Mouse (Mus musculus) ovary, postnatal 10 days (tissue): ENCODE results near the gene Smg6.

Experiments used
- DNase-seq: peaks from one replicate; pipeline ENCODE4 v3.0.0; 2022; ENCODE audit warnings: low spot score

Smg6 gene

DNA sequence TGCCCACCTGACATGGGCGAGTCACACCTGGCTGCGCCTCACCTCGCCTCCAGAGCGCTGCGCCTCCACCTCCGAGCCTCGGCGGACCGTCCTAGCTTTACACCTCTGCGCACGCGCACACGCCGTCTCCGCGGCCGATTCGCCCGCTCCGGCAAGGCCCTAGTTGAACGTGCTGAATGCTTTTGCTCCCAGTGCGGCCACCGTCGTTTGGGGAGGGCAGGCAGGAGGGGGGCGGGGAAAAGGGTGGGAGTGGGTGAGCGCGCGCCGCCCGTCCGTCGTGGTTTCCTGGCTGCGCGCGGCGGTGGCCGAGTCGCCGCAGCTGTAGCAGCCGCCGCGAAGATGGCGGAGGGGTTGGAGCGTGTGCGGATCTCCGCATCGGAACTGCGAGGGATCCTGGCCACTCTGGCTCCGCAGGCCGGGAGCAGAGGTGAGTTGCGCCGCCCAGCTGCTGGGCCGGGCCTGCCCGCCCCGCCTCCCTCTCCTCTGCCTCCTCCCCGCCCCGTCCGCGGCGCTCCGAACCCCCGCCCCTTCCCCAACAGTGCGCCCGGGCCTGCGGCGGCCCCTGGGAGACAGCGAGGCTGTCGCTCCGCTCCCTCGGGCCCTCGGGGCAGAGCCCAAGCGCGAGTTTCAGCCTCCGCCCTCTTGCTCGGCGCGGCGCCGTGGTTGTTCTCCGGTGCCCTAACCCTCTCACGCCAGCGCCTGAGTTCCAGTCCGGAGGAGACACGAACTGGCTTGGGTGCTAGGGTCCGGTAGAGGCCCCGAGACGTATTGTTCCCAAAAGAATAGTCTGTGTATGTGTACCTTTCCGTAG lies at the start of gene Smg6, which contains the start of gene Srr:
Smg6 (plus strand) TSS at position 247 of the 811 bp plus-strand sequence.
Srr (minus strand) TSS at position 372 of the 811 bp plus-strand sequence.
- peak; percentile 85 for DNase-seq

DNA sequence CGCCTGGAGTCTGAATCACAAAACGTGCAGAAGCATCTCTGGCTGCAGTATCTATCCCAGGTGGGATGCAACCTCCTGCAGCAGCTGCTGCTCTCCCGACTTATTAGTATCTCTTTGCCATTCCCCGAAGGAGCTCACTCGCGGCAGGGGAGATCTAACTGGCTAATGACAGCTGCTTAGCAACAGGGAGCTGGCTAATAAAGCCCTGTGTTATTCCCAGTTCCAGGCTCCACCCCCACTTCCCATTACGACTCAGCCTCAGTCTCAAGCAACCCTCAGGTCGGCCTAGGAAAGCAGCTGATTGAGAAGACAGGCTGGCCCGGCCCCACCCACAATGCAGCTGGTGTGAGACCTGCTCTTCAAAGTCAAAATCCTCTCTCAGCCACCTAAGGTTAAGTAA lies 48.8 kb upstream of the Smg6 start:
- DNase-seq: no peak

DNA sequence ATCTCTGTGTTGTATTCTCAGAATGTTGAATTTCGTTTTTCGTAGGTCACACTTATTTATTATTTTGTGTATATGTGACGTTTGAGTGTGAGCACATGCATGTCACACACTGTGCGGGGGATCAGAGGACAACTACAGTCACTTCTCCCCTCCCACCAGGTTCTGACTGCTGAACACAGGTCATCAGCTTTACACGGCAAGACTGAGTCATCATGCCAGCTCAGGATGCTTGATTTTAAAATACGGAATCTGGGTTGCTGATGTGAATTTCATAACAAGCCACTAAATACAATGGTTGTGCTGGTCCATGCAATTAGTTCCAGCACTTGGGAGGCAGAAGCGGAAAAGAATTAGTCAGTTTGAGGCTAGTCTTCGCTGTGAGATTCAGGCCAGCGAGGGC lies 44.6 kb upstream of the Smg6 start:
- no peak for DNase-seq

DNA sequence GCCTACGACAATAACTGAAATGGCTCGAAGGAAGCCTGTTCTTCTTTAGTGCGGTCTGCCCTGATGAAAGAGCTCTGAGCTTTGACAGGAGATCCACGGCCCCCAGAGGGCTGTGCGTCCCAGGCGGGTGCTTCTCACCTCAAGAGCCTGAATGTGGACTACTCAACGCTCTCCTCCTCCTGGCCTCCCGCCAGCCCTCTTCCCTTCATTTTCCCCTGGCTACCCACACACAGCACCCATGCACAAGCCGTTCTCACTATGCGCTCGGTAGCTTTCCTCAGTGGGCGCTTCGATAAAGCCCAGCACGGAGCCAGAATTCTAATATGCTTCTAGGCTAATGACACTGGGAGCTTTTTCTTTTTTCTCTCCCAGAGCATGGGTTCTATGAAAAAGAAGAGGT lies 43.6 kb upstream of the Smg6 start:
- DNase-seq: no peak

DNA sequence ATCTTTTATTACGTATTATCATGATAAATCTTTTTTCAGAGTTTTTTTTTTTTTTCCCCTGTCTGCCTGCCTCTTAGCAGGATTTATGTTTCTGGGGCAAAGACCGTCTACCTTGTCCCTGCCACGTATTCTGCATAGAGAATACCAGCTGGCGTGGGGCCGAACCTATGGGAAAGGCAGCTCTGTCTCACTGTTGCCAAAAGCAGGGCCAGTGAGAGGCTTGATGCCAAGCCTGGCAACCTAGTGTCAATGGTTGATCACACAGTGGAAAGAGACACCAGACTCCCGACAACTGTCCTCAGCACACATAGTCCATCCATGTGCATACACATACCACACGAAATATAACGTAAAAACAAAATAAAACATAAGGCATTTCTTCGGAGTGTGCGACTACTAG lies 42.5 kb upstream of the Smg6 start:
- no peak for DNase-seq

DNA sequence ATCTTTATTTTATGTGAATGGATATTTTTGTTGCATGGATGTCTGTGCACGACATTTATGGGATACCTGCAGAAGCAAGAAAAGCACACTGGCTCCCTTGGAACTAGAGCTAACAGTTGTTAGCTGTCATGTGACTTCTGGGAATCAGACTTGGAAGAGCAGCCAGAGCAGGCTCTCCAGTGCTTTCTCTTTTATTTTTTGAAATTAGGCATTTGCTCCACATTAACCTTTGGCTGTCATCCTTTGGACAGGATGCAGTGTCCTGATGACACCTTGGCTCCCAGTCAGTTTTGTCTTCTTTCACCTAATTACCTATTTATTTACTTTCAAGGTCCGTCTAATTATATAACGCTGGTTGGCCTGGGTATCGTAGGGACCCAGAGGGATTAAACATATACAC lies 31.0 kb upstream of the Smg6 start:
- DNase-seq: no peak

DNA sequence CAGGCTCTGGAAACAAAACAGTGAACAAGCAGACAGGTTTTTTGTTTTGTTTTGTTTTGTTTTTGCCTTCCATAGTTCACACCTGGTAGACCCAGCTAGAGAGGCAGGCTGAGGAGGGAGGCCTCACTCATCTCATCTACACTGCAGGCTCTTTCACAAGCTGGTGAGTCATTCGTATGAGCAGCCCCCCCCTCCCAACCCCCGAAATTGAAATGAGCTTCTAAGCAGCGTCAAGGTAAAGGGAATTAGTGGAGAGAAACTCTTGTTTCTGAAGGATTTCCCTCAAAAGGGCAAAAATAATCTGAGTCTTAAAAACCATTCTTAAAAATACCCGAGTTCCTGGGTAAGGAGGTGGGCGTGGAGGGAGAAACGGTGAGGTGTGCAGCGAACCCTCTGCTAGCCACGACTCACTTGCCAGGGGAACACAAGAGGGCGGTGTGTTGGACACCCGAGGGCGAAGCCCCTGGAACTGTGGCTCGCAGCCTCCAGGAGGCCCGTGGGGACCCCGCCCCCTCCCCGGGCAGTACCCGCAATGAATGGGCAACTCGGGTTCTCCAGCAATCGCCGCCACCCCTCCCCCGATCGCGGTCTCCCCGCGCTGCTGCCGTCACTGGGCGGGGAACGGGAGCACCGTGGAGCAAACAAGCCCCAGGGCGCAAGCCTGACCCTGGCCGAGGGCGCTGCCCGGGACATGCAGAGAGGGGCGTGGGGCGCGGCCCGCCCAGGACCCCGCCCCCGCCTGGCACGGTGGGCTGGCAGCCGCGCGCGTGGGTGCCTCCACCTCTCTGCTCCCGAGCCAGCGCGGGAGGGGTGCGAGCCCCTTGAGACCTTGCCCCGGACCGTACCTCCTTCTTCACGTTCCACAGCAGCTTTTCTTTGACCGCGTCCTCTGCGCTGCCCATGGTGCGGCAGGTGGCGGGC lies 29.4 kb upstream of the Smg6 start:
- peak; percentile 41 for DNase-seq

DNA sequence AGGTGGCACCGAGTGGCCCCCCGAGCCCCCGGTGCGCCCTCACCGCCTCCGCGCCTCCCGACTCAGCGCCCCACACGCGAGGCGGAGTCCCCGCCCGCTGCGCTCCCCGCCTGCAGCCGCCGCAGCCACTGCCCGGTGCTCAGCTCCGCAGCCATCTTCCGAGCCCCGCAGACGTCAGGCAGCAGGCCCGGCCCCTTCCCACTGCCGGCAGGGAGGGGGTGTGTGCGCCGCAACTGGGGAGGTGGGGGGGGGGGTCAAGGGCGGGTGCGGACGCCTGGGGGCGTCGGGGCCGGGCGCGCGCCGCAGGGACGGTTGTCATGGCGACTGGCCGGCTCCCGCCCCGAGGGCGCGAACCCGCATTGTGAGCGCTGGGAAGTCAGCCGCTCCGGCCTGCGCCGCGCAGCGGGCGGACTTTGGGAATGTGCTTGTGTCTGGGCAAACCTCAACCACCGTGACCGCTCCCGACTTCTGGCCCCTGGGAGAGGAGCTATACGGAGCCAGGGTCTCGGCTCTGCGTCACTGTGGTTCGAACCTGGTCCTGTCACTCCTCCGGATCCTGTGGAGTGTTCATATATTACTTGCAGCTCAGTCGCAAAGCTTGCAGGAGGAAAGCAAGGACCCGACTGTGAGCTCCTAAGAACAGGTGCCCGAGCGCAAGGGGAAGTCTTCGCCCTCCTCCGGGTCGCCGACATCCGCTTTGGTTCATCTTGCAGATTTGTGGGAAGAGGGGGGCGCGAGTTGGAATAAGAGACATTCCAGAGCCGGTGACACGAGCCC lies 28.5 kb upstream of the Smg6 start, which contains the start of gene Sgsm2:
Sgsm2 (minus strand) TSS at position 160 of the 777 bp plus-strand sequence.
- DNase-seq: peak; percentile 55

DNA sequence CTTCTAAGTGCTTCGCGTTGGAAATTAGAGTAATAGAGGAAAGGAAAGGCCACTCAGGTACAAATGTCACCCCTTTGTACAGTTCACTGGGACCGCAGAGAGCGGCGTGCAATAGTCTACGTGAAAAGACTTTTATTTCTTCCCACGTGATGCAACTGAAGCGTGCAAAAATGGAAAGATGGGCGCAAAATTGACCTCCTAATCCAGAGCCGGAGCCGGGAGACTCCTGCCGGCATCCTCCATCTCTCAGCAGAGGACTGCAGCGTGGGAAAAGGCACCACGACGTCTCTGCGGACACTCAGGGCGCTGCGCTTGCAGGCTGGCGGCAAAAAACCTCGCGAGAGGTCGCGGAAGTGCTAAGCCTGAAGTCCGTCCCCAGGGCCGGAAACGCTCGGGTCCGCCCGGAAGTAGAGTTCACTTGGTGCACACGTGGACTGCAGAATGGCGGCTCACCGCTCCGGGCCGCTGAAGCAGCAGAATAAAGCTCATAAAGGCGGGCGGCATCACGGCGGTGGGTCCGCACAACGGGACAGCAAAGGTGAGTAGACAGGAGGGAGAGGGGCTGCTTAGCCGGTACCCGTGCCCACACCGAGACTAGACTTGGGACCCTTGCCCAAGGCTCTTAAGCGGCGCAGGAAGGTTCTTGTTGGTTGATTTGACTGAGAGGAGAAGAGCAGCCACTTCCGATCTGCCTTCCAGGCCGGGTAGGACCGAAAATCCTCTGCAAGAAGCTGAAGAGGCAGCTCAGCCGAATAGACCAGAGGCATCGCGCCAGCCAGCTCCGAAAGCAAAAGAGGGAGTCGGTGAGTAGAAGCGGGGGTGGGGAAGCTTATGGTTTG lies 27.7 kb upstream of the Smg6 start, which contains the start of gene Tsr1:
Tsr1 (plus strand) TSS at position 394 of the 839 bp plus-strand sequence.
- DNase-seq: peak; percentile 69

DNA sequence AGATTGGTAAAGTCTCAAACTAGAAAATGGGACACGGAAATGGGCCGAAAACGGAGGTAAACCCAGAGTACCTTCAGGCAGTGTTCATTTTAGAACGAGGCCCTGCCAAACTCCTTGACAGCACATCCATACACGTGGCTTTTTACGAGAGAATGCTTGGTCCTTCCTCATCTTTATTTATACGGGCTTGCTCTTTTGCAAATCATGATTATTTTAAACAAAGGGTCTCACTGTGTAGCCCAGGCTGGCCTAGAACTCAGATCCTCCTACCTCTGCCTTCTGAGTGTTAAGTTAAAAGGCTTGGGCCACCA lies 27.2 kb upstream of the Smg6 start:
- DNase-seq: no peak

DNA sequence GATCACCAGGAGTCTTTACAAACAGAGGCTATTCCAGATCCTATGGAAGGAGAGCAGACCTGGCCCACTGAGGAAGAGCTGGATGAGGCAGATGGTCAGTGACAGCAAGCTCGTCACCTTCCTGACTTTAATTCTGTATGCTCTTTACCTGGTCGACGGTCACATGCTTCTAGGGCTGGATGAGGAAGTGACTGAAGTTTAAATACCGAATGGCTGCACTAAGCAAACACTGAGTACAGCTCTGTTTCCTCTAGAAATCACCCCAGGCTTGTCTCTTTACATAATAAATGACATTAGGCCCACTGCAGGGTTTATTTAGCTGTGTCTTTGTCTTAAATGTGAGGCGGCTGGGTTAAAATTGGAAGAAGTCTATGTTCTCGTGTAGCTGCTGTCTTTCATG lies 24.1 kb upstream of the Smg6 start:
- DNase-seq: no peak

DNA sequence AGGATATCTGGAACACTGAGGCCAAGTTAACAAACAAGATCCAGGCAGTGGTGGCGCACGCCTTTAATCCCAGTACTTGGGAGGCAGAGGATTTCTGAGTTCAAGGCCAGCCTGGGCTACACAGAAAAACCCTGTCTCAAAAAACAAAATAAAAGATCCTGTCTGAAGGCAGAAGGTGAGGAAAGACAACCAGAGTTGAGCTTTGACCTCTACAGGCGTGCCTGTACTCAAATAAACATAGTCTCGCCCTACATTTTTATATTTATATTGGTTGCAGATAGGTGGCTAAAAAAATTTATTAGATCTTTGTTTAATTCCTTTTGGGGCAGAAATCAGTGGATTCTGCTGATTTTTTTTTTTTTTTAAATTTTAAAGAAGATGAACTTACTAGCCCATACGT lies 23.2 kb upstream of the Smg6 start:
- no peak for DNase-seq

DNA sequence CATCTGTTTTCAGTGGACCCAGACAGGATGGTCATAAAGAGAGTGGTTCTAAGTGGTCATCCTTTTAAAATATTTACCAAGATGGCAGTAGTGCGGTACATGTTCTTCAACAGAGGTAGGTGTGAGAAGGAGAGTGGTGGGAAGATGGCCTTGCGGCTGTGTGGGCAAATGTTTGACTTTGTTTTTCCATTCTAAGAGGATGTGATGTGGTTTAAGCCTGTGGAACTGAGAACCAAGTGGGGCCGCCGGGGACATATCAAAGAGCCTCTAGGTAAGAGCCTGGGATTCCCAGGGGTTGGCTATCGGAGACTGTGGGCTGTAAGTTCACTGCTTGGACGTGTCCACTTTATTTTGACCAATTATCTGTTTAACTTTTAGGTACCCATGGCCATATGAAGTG lies 17.8 kb upstream of the Smg6 start:
- no peak for DNase-seq

DNA sequence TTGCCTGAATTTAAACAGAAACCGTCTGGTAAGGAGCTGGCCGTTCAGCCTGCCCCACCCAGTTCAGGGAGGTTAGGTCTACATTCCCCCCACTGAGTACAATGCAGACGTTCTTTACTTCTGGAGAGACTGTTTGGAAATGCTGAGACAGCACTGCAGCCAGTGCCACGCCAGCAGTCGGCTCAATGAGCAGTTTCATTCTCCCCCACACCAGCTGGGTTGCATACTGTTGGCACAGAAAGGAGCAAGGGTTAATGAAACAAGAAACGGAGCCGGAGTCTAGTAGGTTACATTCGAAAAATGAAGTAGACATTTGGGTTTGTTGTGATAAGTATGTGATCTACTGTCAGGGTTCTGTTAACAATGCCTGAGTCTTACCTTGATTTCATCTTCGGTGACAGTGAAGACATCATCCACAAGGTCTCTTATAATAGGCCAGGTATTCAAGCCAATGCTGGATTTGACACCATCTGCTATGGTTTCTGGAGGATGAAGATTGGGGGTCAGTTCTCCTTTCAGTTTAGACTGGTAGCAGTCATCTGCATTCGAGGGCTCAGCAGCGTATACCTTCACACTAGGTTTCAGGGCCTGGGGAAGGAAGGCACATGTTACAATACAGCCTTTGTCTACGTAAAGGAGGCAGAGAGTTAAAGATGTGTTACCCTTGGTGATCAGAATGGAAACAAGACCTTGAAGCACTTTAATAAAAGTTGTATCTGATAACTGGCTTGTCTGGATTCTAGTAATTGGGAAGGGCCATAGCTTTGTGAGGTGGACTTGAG lies 16.8 kb upstream of the Smg6 start:
- no peak for DNase-seq

DNA sequence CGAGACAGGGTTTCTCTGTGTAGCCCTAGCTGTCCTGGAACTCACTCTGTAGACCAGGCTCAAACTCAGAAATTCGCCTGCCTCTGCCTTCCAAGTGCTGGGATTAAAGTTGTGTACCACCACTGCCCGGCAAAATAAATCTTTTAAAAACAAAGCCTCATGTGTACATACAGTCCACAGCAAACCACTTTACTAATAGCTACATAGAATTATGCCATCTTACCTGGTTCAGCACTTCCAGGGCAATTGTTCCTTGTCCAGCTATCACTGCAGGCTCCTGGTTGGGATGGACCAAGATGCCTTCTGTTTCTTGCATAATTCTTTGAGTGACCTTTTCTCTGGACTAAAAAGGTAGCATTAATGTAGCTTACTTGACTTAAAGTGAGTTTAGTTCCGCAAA lies 15.6 kb upstream of the Smg6 start:
- no peak for DNase-seq

DNA sequence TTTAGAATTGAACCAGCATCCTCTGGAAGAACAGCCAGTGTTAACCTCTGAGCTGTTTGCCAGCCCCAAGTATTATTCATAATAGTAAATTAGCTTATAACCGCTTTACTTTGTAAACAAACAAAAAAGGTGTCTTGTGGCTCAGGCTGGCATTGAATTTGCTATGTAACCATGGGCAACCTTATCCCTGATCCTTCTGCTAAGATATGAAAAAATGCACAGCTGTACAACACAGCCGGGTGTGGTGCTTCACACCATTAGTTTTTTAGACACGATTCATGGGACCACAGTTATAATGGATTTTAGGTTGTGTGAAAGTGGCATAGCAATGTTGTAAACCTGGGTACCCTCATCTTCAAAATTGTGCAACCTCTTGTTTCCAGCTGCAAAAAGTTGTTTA lies 13.1 kb upstream of the Smg6 start:
- DNase-seq: no peak

DNA sequence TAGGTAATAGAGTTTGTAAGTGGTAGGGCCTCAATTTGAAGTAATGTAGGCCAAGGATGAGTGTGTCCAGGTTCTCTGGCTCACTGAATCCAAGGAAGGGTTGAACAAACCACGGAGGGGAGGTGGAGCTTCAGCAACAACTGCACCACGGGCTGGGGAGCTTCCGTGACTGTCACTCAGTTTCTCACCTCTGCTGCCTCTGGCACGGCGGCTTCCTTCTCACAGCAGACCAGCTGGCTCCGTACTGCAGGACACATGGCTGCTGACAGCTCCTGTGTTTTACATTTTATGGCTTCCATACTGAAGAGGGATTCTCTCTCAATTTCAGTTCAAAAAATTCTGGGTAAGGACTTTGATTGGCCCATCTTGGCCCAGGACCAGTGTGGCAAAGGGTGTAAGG lies 6.4 kb upstream of the Smg6 start:
- no peak for DNase-seq

DNA sequence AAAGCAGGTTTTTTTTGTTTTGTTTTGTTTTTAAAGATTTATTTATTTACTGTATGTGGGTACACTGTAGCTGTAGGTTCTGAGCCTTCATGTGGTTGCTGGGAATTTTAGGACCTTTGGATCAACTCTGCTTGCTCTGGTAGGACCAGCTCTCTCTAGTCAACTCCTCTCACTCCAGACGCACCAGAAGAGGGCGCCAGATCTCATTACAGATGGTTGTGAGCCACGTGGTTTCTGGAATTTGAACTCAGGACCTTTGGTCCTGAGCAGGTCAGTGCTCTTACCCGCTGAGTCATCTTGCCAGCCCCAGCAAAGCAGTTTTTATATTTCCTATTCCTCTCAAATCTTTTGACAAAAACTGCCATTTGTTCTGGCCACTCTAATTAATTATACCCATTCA lies 1.5 kb upstream of the Smg6 start:
- no peak for DNase-seq

DNA sequence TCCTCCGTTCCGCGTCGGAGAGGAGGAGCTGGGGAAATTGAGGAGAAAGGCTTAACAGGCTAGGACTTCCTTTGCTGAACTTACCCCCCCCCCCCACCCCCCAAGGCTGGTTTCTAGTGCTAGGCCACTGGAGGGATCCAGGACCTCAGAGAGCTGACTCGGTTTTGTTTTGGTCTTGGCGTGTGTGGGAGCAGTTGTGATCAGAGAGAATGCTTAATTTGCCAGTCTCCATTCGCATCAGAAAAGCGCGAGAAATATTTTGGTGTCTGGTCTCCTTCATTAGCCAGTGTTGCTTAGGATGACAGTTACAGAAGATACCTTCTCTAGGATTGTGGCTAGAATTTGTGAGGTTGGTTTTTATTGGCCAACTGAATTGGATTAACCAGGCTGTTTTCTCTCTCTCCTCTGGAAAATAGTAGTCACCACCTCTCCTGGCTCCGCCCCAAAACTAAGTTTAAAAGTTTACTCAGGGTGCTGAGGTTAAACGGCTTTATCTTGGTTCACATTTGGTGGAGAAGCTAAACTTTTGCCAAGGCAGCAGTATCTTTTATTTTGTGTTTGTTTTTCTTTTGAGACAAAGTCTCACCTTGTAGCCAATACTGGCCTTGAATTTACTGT lies 874 bp downstream of the Smg6 start:
- no peak for DNase-seq

DNA sequence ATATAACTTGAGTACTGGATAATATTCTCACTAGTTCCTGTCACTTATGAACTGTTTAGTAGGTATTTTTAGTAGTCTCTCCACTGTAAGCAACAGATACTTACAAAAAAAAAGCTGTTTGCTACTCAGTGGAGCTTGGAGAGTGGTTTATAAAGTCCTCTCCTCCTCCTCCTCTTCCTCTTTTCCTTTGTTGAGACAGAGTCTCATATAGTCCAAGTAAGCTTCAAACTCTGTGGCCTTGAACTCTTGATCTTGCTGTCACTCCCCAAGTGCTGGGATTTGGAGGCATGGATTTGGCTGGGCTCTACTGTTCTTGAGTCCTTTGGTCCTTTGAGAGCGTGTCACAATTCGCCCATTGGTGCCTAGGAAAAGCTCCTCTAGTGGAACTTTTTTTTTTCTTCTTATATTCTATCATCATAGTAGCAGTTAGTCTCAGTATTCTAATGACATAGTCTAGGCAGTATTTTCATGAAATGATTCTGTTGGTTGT lies 1.7 kb downstream of the Smg6 start:
- no peak for DNase-seq
